Mouse (Mus musculus): ENCODE measurements around the gene Sez6l. TPM values are rescaled to one million over a fixed set of nuclear protein-coding genes. Genes with fewer than 3 reads are reported as not detected.
"Not testable (repeated sequence)": the region's sequence is repeated elsewhere in the genome, so short reads cannot be mapped to it uniquely, and the experiment has no call there.

The Sez6l gene
- total and polyA plus RNA-seq, 3 experiments, result not detected

DNA sequence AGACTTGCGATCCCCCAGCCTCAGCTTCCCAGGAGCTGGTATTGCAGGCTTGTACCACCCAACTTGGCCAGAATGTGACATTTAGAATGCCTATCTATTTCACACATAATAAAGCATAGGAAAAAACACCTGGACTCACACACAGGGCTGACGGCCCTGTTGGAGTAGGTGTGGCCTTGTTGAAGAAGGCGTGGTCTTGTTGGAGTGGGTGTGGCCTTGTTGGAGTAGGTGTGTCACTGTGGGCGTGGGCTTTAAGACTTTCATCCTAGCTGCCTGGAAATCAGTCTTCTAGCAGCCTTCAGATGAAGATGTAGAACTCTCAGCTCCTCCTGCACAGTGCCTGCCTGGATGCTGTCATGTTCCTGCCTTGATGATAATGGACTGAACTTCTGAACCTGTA is 164.2 kb downstream of the Sez6l start:
- H3K27ac ChIP-seq (ENCODE audit: insufficient read depth, low read depth); DNase-seq (ENCODE audit: extremely low read depth); in situ Hi-C loops (cut with MboI; ENCODE audit: low pct_ligation_motif_present, low pct_unique_long_range_greater_than_20kb, low sequenced_read_pairs); H3K4me1 ChIP-seq (ENCODE audit: control insufficient read depth in 1 of 2, insufficient read depth in 2 of 2); H3K4me2 ChIP-seq (ENCODE audit: insufficient read depth, low read depth, poor library complexity, severe bottlenecking); H3K4me3 ChIP-seq (replicated peaks in 1 of 3; ENCODE audit: low read depth in 2 of 3, low read length in 2 of 3, poor library complexity in 1 of 3); H3K9me3 ChIP-seq (replicated peaks; ENCODE audit: low read length); dilution Hi-C loops (cut with MboI; ENCODE audit: extremely low pct_ligation_motif_present, extremely low pct_unique_long_range_greater_than_20kb, low sequenced_read_pairs); H3K9ac ChIP-seq (ENCODE audit: insufficient read depth, low read depth); H3K79me2 ChIP-seq (replicated peaks; ENCODE audit: control insufficient read depth, extremely low read depth, insufficient read depth, poor library complexity, severe bottlenecking); H3K36me3 ChIP-seq (replicated peaks in 1 of 2; ENCODE audit: control insufficient read depth in 1 of 2, insufficient read depth in 1 of 2, low read length in 1 of 2): not testable (repeated sequence)
- peaks cover 39% of the 10 kb centered on the region for H3K27me3 ChIP-seq (replicated peaks)

GRCm38 (mm10) chr5:112411514-112412335 is 165.3 kb downstream of the Sez6l start:
- in situ Hi-C loops (cut with MboI; ENCODE audit: low pct_ligation_motif_present, low pct_unique_long_range_greater_than_20kb, low sequenced_read_pairs) (no loop called here), dilution Hi-C loops (cut with MboI; ENCODE audit: extremely low pct_ligation_motif_present, extremely low pct_unique_long_range_greater_than_20kb, low sequenced_read_pairs) (no loop called here)
- H3K79me2 ChIP-seq (replicated peaks; ENCODE audit: control insufficient read depth, extremely low read depth, insufficient read depth, poor library complexity, severe bottlenecking), result no peaks in the 10 kb centered on the region
- no peak overlapping the region for H3K4me3 ChIP-seq (replicated peaks in 1 of 3; ENCODE audit: low read depth in 2 of 3, low read length in 2 of 3, poor library complexity in 1 of 3)
- H3K9me3 ChIP-seq (replicated peaks; ENCODE audit: low read length), result peaks cover 3% of the 10 kb centered on the region
- no peak for DNase-seq (ENCODE audit: extremely low read depth)
- no peak overlapping the region for H3K4me2 ChIP-seq (ENCODE audit: insufficient read depth, low read depth, poor library complexity, severe bottlenecking)
- peaks cover 41% of the 10 kb centered on the region for H3K27me3 ChIP-seq (replicated peaks)
- no peak overlapping the region for H3K9ac ChIP-seq (ENCODE audit: insufficient read depth, low read depth)
- TF ChIP-seq ZC3H11A (IDR thresholded peaks at IDR 0.05; ENCODE audit: low read depth, low read length) (no peak), GABPA (IDR thresholded peaks at IDR 0.05; ENCODE audit: insufficient replicate concordance, low read depth, low read length) (no peak), BHLHE40 (IDR thresholded peaks at IDR 0.05; ENCODE audit: low read depth, low read length) (no peak), JUN (IDR thresholded peaks at IDR 0.05; ENCODE audit: insufficient read depth, low read depth, low read length) (no peak), ZKSCAN1 (IDR thresholded peaks at IDR 0.05; ENCODE audit: borderline replicate concordance, low read depth, low read length) (no peak), CHD1 (IDR thresholded peaks at IDR 0.05; ENCODE audit: low read depth, low read length) (no peak), SIN3A (IDR thresholded peaks at IDR 0.05; ENCODE audit: low read length) (no peak), EP300 (IDR thresholded peaks at IDR 0.05; ENCODE audit: low read length) (no peak), ETS1 (conservative IDR thresholded peaks at IDR 0.05; ENCODE audit: low read depth, low read length) (no peak), MAFK (IDR thresholded peaks at IDR 0.05; ENCODE audit: insufficient replicate concordance, low read length) (no peak), ELF1 (IDR thresholded peaks at IDR 0.05; ENCODE audit: low read depth, low read length) (no peak), MYC (IDR thresholded peaks at IDR 0.05; ENCODE audit: low read depth, low read length) (no peak)
- H3K4me1 ChIP-seq (ENCODE audit: control insufficient read depth in 1 of 2, insufficient read depth in 2 of 2), result no peaks in the 10 kb centered on the region
- no peak overlapping the region for H3K27ac ChIP-seq (ENCODE audit: insufficient read depth, low read depth)
- no peaks in the 10 kb centered on the region for H3K36me3 ChIP-seq (replicated peaks in 1 of 2; ENCODE audit: control insufficient read depth in 1 of 2, insufficient read depth in 1 of 2, low read length in 1 of 2)

DNA sequence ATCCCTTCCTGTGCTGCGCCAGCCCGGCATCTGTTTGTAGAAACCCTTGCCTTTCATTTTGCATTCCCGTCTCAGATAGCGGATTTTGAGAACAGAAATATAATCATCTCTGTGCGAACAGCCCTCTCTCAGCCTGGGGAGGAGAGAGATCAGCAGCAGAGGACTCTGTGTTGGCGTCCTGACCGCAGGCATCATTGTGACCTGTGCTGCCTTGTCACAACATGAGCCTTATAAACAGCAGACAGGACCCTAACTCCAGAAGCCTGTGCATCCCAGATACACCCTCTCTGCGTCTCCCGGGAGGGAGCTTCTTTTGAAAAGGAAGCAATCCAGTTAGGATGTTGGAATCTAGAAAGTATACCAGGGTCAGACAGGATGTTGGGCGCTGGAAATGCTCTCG is 165.9 kb downstream of the Sez6l start:
- Histone ChIP-seq H3K79me2 (replicated peaks; ENCODE audit: control insufficient read depth, extremely low read depth, insufficient read depth, poor library complexity, severe bottlenecking) (no peaks in the 10 kb centered on the region), H3K4me1 (ENCODE audit: control insufficient read depth in 1 of 2, insufficient read depth in 2 of 2) (no peaks in the 10 kb centered on the region), H3K4me3 (replicated peaks in 1 of 3; ENCODE audit: low read depth in 2 of 3, low read length in 2 of 3, poor library complexity in 1 of 3) (no peak overlapping the region), H3K27ac (ENCODE audit: insufficient read depth, low read depth) (no peak overlapping the region), H3K27me3 (replicated peaks) (peaks cover 42% of the 10 kb centered on the region), H3K9ac (ENCODE audit: insufficient read depth, low read depth) (no peak overlapping the region), H3K36me3 (replicated peaks in 1 of 2; ENCODE audit: control insufficient read depth in 1 of 2, insufficient read depth in 1 of 2, low read length in 1 of 2) (no peaks in the 10 kb centered on the region), H3K4me2 (ENCODE audit: insufficient read depth, low read depth, poor library complexity, severe bottlenecking) (no peak overlapping the region), H3K9me3 (replicated peaks; ENCODE audit: low read length) (peaks cover 4% of the 10 kb centered on the region)
- no peak for TF ChIP-seq E2F4 (IDR thresholded peaks at IDR 0.05; ENCODE audit: insufficient replicate concordance, low read depth, low read length)
- TF ChIP-seq CHD2 (IDR thresholded peaks at IDR 0.05; ENCODE audit: low read length), result no peak
- no peak for TF ChIP-seq EP300 (IDR thresholded peaks at IDR 0.05; ENCODE audit: low read length)
- TF ChIP-seq USF2 (conservative IDR thresholded peaks at IDR 0.05; ENCODE audit: low read depth, low read length), result no peak
- in situ Hi-C loops (cut with MboI; ENCODE audit: low pct_ligation_motif_present, low pct_unique_long_range_greater_than_20kb, low sequenced_read_pairs) (no loop called here), dilution Hi-C loops (cut with MboI; ENCODE audit: extremely low pct_ligation_motif_present, extremely low pct_unique_long_range_greater_than_20kb, low sequenced_read_pairs) (no loop called here)
- no peak for DNase-seq (ENCODE audit: extremely low read depth)
